Mouse (Mus musculus) MEL (cell line): ENCODE results near the gene Klhdc8a. TPM values are rescaled to one million over a fixed set of nuclear protein-coding genes. Genes with fewer than 3 reads are reported as not detected.

ENCODE experiments used
- DNase-seq: peaks from one replicate; pipeline ENCODE4 v3.0.0; 2011; ENCODE audit warnings: low read depth, low spot score
- H3K27ac ChIP-seq: 2 replicates; pipeline ENCODE4 v1.5.1; 2012; ENCODE audit warnings: low read depth, mild to moderate bottlenecking, control low read depth, low read length, moderate library complexity; ENCODE audit not compliant: control insufficient read depth
- H3K27me3 ChIP-seq, 2 experiments: fragments of 150-350 bp in 1 of 2; sonication (generic) in 1 of 2; 2 replicates each; pipeline ENCODE4 v1.6.1; 2012; ENCODE audit warnings: low read length in 2 of 2, mild to moderate bottlenecking in 2 of 2, improper control_type of control experiment in 1 of 2, moderate library complexity in 1 of 2; ENCODE audit not compliant: insufficient read depth in 2 of 2, control insufficient read depth in 1 of 2
- H3K36me3 ChIP-seq, 2 experiments: 2 replicates each; pipeline ENCODE4 v1.6.1; 2012 to 2014; ENCODE audit warnings: low read length in 2 of 2, improper control_type of control experiment in 1 of 2, inconsistent platforms in 1 of 2, mild to moderate bottlenecking in 1 of 2; ENCODE audit not compliant: insufficient read depth in 2 of 2, control insufficient read depth in 1 of 2
- H3K4me1 ChIP-seq, 2 experiments: fragments of 150-350 bp in 1 of 2; sonication (generic) in 1 of 2; 2 replicates each; pipeline ENCODE4 v1.6.1; 2012; ENCODE audit warnings: low read length in 2 of 2, improper control_type of control experiment in 1 of 2, mild to moderate bottlenecking in 1 of 2; ENCODE audit not compliant: insufficient read depth in 2 of 2, control insufficient read depth in 1 of 2
- H3K4me3 ChIP-seq, 2 experiments: fragments of 150-350 bp in 1 of 2; sonication (generic) in 1 of 2; 2 replicates each; pipeline ENCODE4 v1.5.1; 2012; ENCODE audit warnings: low read depth in 2 of 2, low read length in 2 of 2, mild to moderate bottlenecking in 2 of 2, moderate library complexity in 2 of 2, control low read depth in 1 of 2, improper control_type of control experiment in 1 of 2; ENCODE audit not compliant: control insufficient read depth in 1 of 2, insufficient read depth in 1 of 2
- H3K79me2 ChIP-seq: 2 replicates; pipeline ENCODE4 v1.6.1; 2012; ENCODE audit warnings: mild to moderate bottlenecking, low read length, moderate library complexity; ENCODE audit not compliant: control insufficient read depth, poor library complexity, insufficient read depth
- H3K9ac ChIP-seq: 2 replicates; pipeline ENCODE4 v1.6.1; 2012; ENCODE audit warnings: low read depth, mild to moderate bottlenecking, control low read depth, low read length, moderate library complexity; ENCODE audit not compliant: control insufficient read depth, poor library complexity, severe bottlenecking
- H3K9me3 ChIP-seq: fragments of 150-350 bp; sonication (generic); replicated peaks from 2 replicates; pipeline ENCODE4 v1.6.1; 2012; ENCODE audit warnings: mild to moderate bottlenecking, low read length, improper control_type of control experiment, moderate library complexity; ENCODE audit not compliant: insufficient read depth
- CHD2 ChIP-seq: IDR thresholded peaks from 2 replicates; pipeline ENCODE4 v1.6.1; 2011; ENCODE audit warnings: low read length, improper control_type of control experiment
- CTCF ChIP-seq, 3 experiments: IDR thresholded peaks in 2 of 3; conservative IDR thresholded peaks in 1 of 3; 2 replicates each; pipeline ENCODE4 v1.5.1; 2011 to 2012; ENCODE audit warnings: low read length in 3 of 3, low read depth in 2 of 3, mild to moderate bottlenecking in 2 of 3, improper control_type of control experiment in 1 of 3, inconsistent platforms in 1 of 3, mixed read lengths in 1 of 3, moderate library complexity in 1 of 3; ENCODE audit not compliant: control insufficient read depth in 1 of 3, insufficient read depth in 1 of 3, poor library complexity in 1 of 3, severe bottlenecking in 1 of 3
- E2F4 ChIP-seq: IDR thresholded peaks from 2 replicates; pipeline ENCODE4 v1.6.1; 2011; ENCODE audit warnings: low read depth, low read length, improper control_type of control experiment, borderline replicate concordance
- ETS1 ChIP-seq: IDR thresholded peaks from 2 replicates; pipeline ENCODE4 v1.6.1; 2012; ENCODE audit warnings: low read depth, mild to moderate bottlenecking, inconsistent platforms, low read length, improper control_type of control experiment, moderate library complexity
- HCFC1 ChIP-seq: IDR thresholded peaks from 2 replicates; pipeline ENCODE4 v1.6.1; 2012; ENCODE audit warnings: low read depth, mild to moderate bottlenecking, inconsistent platforms, low read length, improper control_type of control experiment, moderate library complexity
- MAZ ChIP-seq: IDR thresholded peaks from 2 replicates; pipeline ENCODE4 v1.6.1; 2012; ENCODE audit warnings: low read depth, mild to moderate bottlenecking, inconsistent platforms, low read length, improper control_type of control experiment
- POLR2A ChIP-seq, 2 experiments: IDR thresholded peaks; 2 replicates each; pipeline ENCODE4 v1.6.1; 2011 to 2012; ENCODE audit warnings: low read length in 2 of 2, mild to moderate bottlenecking in 2 of 2, control low read depth in 1 of 2, improper control_type of control experiment in 1 of 2, low read depth in 1 of 2, moderate library complexity in 1 of 2; ENCODE audit not compliant: control insufficient read depth in 1 of 2, insufficient read depth in 1 of 2, poor library complexity in 1 of 2
- POLR2AphosphoS5 ChIP-seq: IDR thresholded peaks from 2 replicates; pipeline ENCODE4 v1.6.1; 2012; ENCODE audit warnings: low read depth, borderline replicate concordance, mild to moderate bottlenecking, inconsistent platforms, low read length, moderate library complexity, mixed read lengths
- SIN3A ChIP-seq: IDR thresholded peaks from 2 replicates; pipeline ENCODE4 v1.6.1; 2012; ENCODE audit warnings: low read length, improper control_type of control experiment, inconsistent platforms
- TAL1 ChIP-seq: IDR thresholded peaks from 2 replicates; pipeline ENCODE4 v1.6.1; 2012; ENCODE audit warnings: mild to moderate bottlenecking, inconsistent platforms, low read length, moderate library complexity, mixed read lengths
- UBTF ChIP-seq: IDR thresholded peaks from 2 replicates; pipeline ENCODE4 v1.6.1; 2012; ENCODE audit warnings: low read depth, mild to moderate bottlenecking, inconsistent platforms, low read length, improper control_type of control experiment, moderate library complexity, borderline replicate concordance; ENCODE audit not compliant: insufficient read depth
- USF2 ChIP-seq, 2 experiments: IDR thresholded peaks; 2 replicates each; pipeline ENCODE4 v1.6.1; 2011 to 2012; ENCODE audit warnings: improper control_type of control experiment in 2 of 2, low read length in 2 of 2, borderline replicate concordance in 1 of 2, inconsistent platforms in 1 of 2, low read depth in 1 of 2, mild to moderate bottlenecking in 1 of 2; ENCODE audit not compliant: insufficient read depth in 1 of 2
- polyA plus RNA-seq, 2 experiments: library from polyadenylated mRNA; stranded (reverse) in 1 of 2; unstranded in 1 of 2; fragments of >175 nt in 1 of 2; fragments of >200 nt in 1 of 2; gene quantifications; 2 replicates each; pipeline versions ENCODE4 v1.2.1 to v1.2.4; 2012; ENCODE audit warnings: low replicate concordance in 2 of 2, low read depth in 1 of 2; ENCODE audit not compliant: insufficient read length in 2 of 2, insufficient read depth in 1 of 2, missing spikeins in 1 of 2
- total RNA-seq: library from RNA; depleted of rRNA; stranded (reverse); fragments of 300-350 nt; gene quantifications from 2 replicates; pipeline ENCODE4 v1.2.3, GENCODE M21; 2012

Gene Klhdc8a
- total and polyA plus RNA-seq, 3 experiments = not detected

- Histone ChIP-seq H3K4me3 (no peak overlapping the region), H3K9ac (no peak overlapping the region)
- TF ChIP-seq POLR2A (IDR thresholded peaks at IDR 0.05; ENCODE audit: control insufficient read depth in 1 of 2, insufficient read depth in 1 of 2, low read depth in 1 of 2, low read length in 2 of 2, poor library complexity in 1 of 2) (no peak), MAZ (no peak), CTCF (IDR thresholded peaks at IDR 0.05 in 2 of 3, conservative IDR thresholded peaks at IDR 0.05 in 1 of 3; ENCODE audit: control insufficient read depth in 1 of 3, insufficient read depth in 1 of 3, low read depth in 2 of 3, low read length in 3 of 3, poor library complexity in 1 of 3, severe bottlenecking in 1 of 3) (no peak), E2F4 (no peak), USF2 (IDR thresholded peaks at IDR 0.05; ENCODE audit: borderline replicate concordance in 1 of 2, insufficient read depth in 1 of 2, low read depth in 1 of 2, low read length in 2 of 2) (no peak), SIN3A (no peak)
Measured at GRCm38 (mm10) chr1:132298801-132299464, 507 bp downstream of the Klhdc8a start.

DNA sequence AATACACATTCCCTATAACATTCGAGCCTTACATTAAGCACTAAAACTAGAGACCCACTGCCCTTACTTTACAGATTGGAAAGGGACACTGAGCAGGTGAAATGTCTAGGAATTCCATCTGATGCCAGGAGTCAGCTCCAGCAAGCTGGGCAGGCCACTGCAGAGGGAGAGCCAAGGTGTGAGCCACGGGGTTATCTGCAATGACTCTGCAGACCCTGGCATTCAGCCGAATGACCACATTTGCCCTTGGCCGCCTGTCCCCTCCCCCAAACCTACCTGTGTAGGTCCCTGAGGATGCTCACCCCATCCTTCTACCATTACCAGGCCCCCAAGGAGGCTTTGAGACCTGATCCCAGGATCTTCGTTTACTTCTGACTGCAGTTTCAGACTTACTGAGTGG lies 1.3 kb downstream of the Klhdc8a start:
- Histone ChIP-seq H3K36me3 (no peaks in the 10 kb centered on the region), H3K27me3 (peaks cover 4 to 7% of the 10 kb centered on the region in 2 experiments)
- TF ChIP-seq CHD2 (no peak), HCFC1 (no peak), UBTF (no peak), ETS1 (no peak), MAZ (no peak)
- TF ChIP-seq, all 39 proteins: peak for 0

More at GRCm38 (mm10) chr1:132298801-132299464, 507 bp downstream of the Klhdc8a start:
- Histone ChIP-seq H3K9me3 (no peaks in the 10 kb centered on the region), H3K4me1 (no peaks in the 10 kb centered on the region), H3K27me3 (peaks cover 4 to 7% of the 10 kb centered on the region in 2 experiments), H3K79me2 (no peaks in the 10 kb centered on the region), H3K36me3 (no peaks in the 10 kb centered on the region), H3K27ac (no peak overlapping the region)
- DNase-seq = no peak

DNA sequence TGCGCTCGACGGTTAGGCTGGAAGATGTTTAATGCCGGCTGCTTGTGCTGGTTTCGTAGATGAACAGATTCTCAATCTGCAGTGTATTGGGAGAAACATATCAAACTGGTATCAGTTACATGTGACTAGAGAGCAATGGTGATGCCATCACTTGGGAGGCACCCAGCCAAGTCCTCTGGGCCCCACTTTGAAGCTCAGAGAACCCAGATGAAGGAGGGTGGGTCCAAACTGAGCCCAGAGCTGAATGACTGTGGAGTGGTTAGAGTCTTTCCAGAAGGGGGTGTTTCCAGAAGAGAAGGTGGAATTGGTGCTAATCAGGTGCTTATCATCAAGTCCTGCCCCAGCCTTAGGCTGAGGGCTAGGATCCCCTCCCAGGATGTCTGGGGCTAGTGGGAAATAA lies 2.8 kb downstream of the Klhdc8a start:
- Histone ChIP-seq H3K27me3 (peaks cover 4 to 5% of the 10 kb centered on the region in 2 experiments; a peak in 3 of 4 replicates), H3K36me3 (no peaks in the 10 kb centered on the region), H3K4me3 (no peak overlapping the region), H3K27ac (no peak overlapping the region), H3K9me3 (no peaks in the 10 kb centered on the region), H3K9ac (no peak overlapping the region), H3K4me1 (no peaks in the 10 kb centered on the region), H3K79me2 (no peaks in the 10 kb centered on the region)
- TF ChIP-seq TAL1 (no peak), POLR2AphosphoS5 (no peak)
- DNase-seq = no peak

More for the DNA sequence above, 1.3 kb downstream of the Klhdc8a start:
- H3K4me1 ChIP-seq = no peaks in the 10 kb centered on the region
- no peaks in the 10 kb centered on the region for H3K79me2 ChIP-seq
- no peak overlapping the region for H3K9ac ChIP-seq
- DNase-seq = no peak
- H3K4me3 ChIP-seq = no peak overlapping the region
- H3K9me3 ChIP-seq = no peaks in the 10 kb centered on the region
- no peak overlapping the region for H3K27ac ChIP-seq
